Mouse (Mus musculus) stomach, postnatal 0 days (tissue): Measurements from ENCODE around the gene Lhfpl5.

Experiments used
- CTCF ChIP-seq: IDR thresholded peaks from 2 replicates; pipeline ENCODE4 v1.5.1; 2016; ENCODE audit warnings: antibody characterized with exemption, low read depth, mild to moderate bottlenecking, moderate library complexity
- EP300 ChIP-seq: optimal IDR thresholded peaks from 2 replicates; pipeline ENCODE3; 2016; ENCODE audit warnings: antibody characterized with exemption

GRCm38 (mm10) chr17:28580396-28580795 lies 5.0 kb downstream of the Lhfpl5 start:
- no peak for TF ChIP-seq CTCF
- TF ChIP-seq EP300: no peak
